Mouse (Mus musculus): ENCODE data around the gene Orm3.
A peak's percentile ranks its signal among the peaks of the same experiment; 100 is the strongest.

Gene Orm3

GRCm38 (mm10) chr4:63370897-63371296, 14.9 kb downstream of the Orm3 start:
- DNase-seq (ENCODE audit: low spot score) = no peak

GRCm38 (mm10) chr4:63371890-63372289, 15.9 kb downstream of the Orm3 start:
- DNase-seq (ENCODE audit: low spot score) = peak; percentile 63

- no peak for DNase-seq (ENCODE audit: low spot score)
Measured at GRCm38 (mm10) chr4:63373404-63373803, 17.4 kb downstream of the Orm3 start.

GRCm38 (mm10) chr4:63374331-63374730, 18.4 kb downstream of the Orm3 start:
- DNase-seq (ENCODE audit: low spot score) = no peak

GRCm38 (mm10) chr4:63375367-63375766, 19.4 kb downstream of the Orm3 start:
- DNase-seq (ENCODE audit: low spot score) = no peak

- peak; percentile 13 for DNase-seq (ENCODE audit: low spot score)
Measured at GRCm38 (mm10) chr4:63377483-63377882, 21.5 kb downstream of the Orm3 start.

- no peak for DNase-seq (ENCODE audit: low spot score)
Measured at GRCm38 (mm10) chr4:63382676-63383369, 26.9 kb downstream of the Orm3 start.

GRCm38 (mm10) chr4:63383474-63383873, 27.5 kb downstream of the Orm3 start:
- no peak for DNase-seq (ENCODE audit: low spot score)

- no peak for DNase-seq (ENCODE audit: low spot score)
Measured at GRCm38 (mm10) chr4:63384262-63384661, 28.3 kb downstream of the Orm3 start.

GRCm38 (mm10) chr4:63385253-63385652, 29.3 kb downstream of the Orm3 start:
- no peak for DNase-seq (ENCODE audit: low spot score)

- no peak for DNase-seq (ENCODE audit: low spot score)
Measured at GRCm38 (mm10) chr4:63385784-63386183, 29.8 kb downstream of the Orm3 start.

- DNase-seq (ENCODE audit: low spot score) = no peak
Measured at GRCm38 (mm10) chr4:63388029-63388428, 32.1 kb downstream of the Orm3 start.

- DNase-seq (ENCODE audit: low spot score) = no peak
Measured at GRCm38 (mm10) chr4:63389121-63389886, 33.3 kb downstream of the Orm3 start.

GRCm38 (mm10) chr4:63389887-63390528, 34.0 kb downstream of the Orm3 start:
- DNase-seq (ENCODE audit: low spot score) = no peak

GRCm38 (mm10) chr4:63391322-63391721, 35.4 kb downstream of the Orm3 start:
- DNase-seq (ENCODE audit: low spot score) = no peak

- no peak for DNase-seq (ENCODE audit: low spot score)
Measured at GRCm38 (mm10) chr4:63397981-63398537, 42.1 kb downstream of the Orm3 start.

- no peak for DNase-seq (ENCODE audit: low spot score)
Measured at GRCm38 (mm10) chr4:63398854-63399609, 43.1 kb downstream of the Orm3 start.

- no peak for DNase-seq (ENCODE audit: low spot score)
Measured at GRCm38 (mm10) chr4:63399691-63400270, 43.8 kb downstream of the Orm3 start.

GRCm38 (mm10) chr4:63400541-63401306, 44.8 kb downstream of the Orm3 start:
- DNase-seq (ENCODE audit: low spot score) = no peak

- no peak for DNase-seq (ENCODE audit: low spot score)
Measured at GRCm38 (mm10) chr4:63401620-63402019, 45.7 kb downstream of the Orm3 start.

GRCm38 (mm10) chr4:63402056-63402455, 46.1 kb downstream of the Orm3 start:
- DNase-seq (ENCODE audit: low spot score) = no peak
